In the genomic region with DNA sequence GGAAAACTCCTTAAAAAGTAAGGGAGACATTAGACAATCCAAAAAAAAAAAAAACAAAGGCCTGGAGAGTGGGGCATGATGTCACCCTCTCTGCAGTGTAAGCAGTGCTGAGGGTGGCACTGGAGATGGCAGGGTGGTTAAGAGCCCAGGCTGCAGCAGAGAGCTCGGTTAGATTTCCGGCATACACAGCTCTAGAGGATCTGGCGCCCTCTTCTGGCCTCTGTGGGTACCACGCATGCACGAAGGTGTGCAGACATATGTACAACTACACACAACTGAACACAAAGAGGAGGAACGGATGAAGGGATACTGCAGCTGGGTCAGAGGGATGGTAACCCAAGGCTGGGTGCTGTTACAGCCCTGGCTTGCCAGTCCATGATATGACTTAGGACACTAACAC, we compare ENCODE assay signal across 8 mouse cellular contexts. TPM values are rescaled to one million over a fixed set of nuclear protein-coding genes. Genes with fewer than 3 reads are reported as not detected.
DNase-seq lines count a peak whose midpoint lies in the region; ATAC-seq and TF ChIP-seq lines count a peak whose summit lies in the region.

No protein-coding gene starts in this region.

- TF ChIP-seq CTCF in stomach, postnatal 0 days (IDR thresholded peaks at IDR 0.05; ENCODE audit: low read depth): peak; percentile 75

- no peaks in the 10 kb centered on the region for H3K27me3 ChIP-seq in liver, embryonic 12.5 days (replicated peaks)
- H3K27me3 ChIP-seq in stomach, postnatal 0 days (ENCODE audit: control insufficient read depth, insufficient read depth, low read length): no peaks in the 10 kb centered on the region

- H3K27ac ChIP-seq in liver, embryonic 12.5 days: no peak overlapping the region
- no peak overlapping the region for H3K27ac ChIP-seq in stomach, postnatal 0 days (replicated peaks)

- no peak overlapping the region for H3K4me3 ChIP-seq in liver, embryonic 12.5 days
- no peak overlapping the region for H3K4me3 ChIP-seq in stomach, postnatal 0 days (ENCODE audit: low read depth, low read length)

- H3K4me2 ChIP-seq in liver, embryonic 12.5 days: no peak overlapping the region
- H3K4me2 ChIP-seq in stomach, postnatal 0 days (replicated peaks; ENCODE audit: low read depth): no peak overlapping the region

- H3K36me3 ChIP-seq in liver, embryonic 12.5 days: peaks cover 11% of the 10 kb centered on the region
- no peaks in the 10 kb centered on the region; the same call in 1 of the 2 replicates for H3K36me3 ChIP-seq in stomach, postnatal 0 days (ENCODE audit: control insufficient read depth, insufficient read depth, low read length)

- H3K9ac ChIP-seq in liver, embryonic 12.5 days: no peak overlapping the region
- H3K9ac ChIP-seq in stomach, postnatal 0 days (ENCODE audit: low read length): no peak overlapping the region

- no peak for TF ChIP-seq EP300 in stomach, postnatal 0 days (optimal IDR thresholded peaks at IDR 0.05)

- 40% methylated on average over 6 of the region's 6 CpGs for WGBS in liver, embryonic 12.5 days (ENCODE audit: insufficient replicate concordance)
- WGBS in stomach, postnatal 0 days: 48% methylated on average over 6 of the region's 6 CpGs

- no peaks in the 10 kb centered on the region for H3K4me1 ChIP-seq in liver, embryonic 12.5 days
- H3K4me1 ChIP-seq in stomach, postnatal 0 days (replicated peaks; ENCODE audit: control insufficient read depth, insufficient read depth): no peaks in the 10 kb centered on the region

- DNase-seq in cerebellum, postnatal 10 days: peak; percentile 63 to 66
- no peak for DNase-seq in cerebellum, adult 11-12 months
- DNase-seq in liver: peak; percentile 61
- DNase-seq in brain, adult 2 months (ENCODE audit: low read depth, low spot score): peak; percentile 55
- DNase-seq in kidney, postnatal 14 days: peak; percentile 47
- DNase-seq in lung, postnatal 14 days: peak; percentile 57
- peak; percentile 71 for DNase-seq in stomach, postnatal 0 days (ENCODE audit: low spot score)

- ATAC-seq in liver, embryonic 12.5 days: no peak
- peak; percentile 50 for ATAC-seq in stomach, postnatal 0 days (ENCODE audit: low FRiP score, low TSS enrichment)

- no peaks in the 10 kb centered on the region for H3K9me3 ChIP-seq in liver, embryonic 12.5 days (replicated peaks)
- H3K9me3 ChIP-seq in stomach, postnatal 0 days (ENCODE audit: control insufficient read depth, low read length): no peaks in the 10 kb centered on the region

RNA-seq across cellular contexts. Expression of a gene that starts 10.0 kb away (rescaled TPM):
- not detected in 2 replicates for polyA plus RNA-seq in liver, embryonic 12.5 days (2016; fragmentation: Nextera tagmentation; extraction: Ambion mirVana)
- polyA plus RNA-seq in stomach, postnatal 0 days (2015; fragmentation: Nextera tagmentation; extraction: Ambion mirVana): 0.34 and 0.64 TPM in 2 replicates

RNA-seq across cellular contexts. Expression of a gene that starts 37.5 kb away (rescaled TPM):
- 4.3 and 4.9 TPM in 2 replicates for polyA plus RNA-seq in liver, embryonic 12.5 days (2016; fragmentation: Nextera tagmentation; extraction: Ambion mirVana)
- polyA plus RNA-seq in stomach, postnatal 0 days (2015; fragmentation: Nextera tagmentation; extraction: Ambion mirVana): 6.9 and 8.0 TPM in 2 replicates

RNA-seq across cellular contexts. Expression of a gene that starts 50.8 kb away (rescaled TPM):
- 51.0 and 53.2 TPM in 2 replicates for polyA plus RNA-seq in liver, embryonic 12.5 days (2016; fragmentation: Nextera tagmentation; extraction: Ambion mirVana)
- polyA plus RNA-seq in stomach, postnatal 0 days (2015; fragmentation: Nextera tagmentation; extraction: Ambion mirVana): 105 and 110 TPM in 2 replicates
